Mouse (Mus musculus): ENCODE data around the gene Ace.

Gene Ace

GRCm38 (mm10) chr11:105944770-105945672 lies 22.7 kb upstream of the Ace start:
- in situ Hi-C loops (cut with MboI, MseI): loop anchor here in 1 of 2 experiments (5.0 to 10.0 kb wide), 2 partner anchors 227 to 380 kb away; no protein-coding TSS in a partner anchor

GRCm38 (mm10) chr11:105946694-105947154 lies 21.0 kb upstream of the Ace start:
- in situ Hi-C loops (cut with MboI, MseI): loop anchor here in 1 of 2 experiments (5.0 to 10.0 kb wide), 2 partner anchors 226 to 378 kb away; no protein-coding TSS in a partner anchor

- in situ Hi-C loops (cut with MboI, MseI): loop anchor here in 1 of 2 experiments (5.0 to 10.0 kb wide), 2 partner anchors 224 to 377 kb away; no protein-coding TSS in a partner anchor
These were observed 19.5 kb upstream of the Ace start for GRCm38 (mm10) chr11:105948255-105948654.

GRCm38 (mm10) chr11:105950519-105950918 lies 17.2 kb upstream of the Ace start:
- in situ Hi-C loops (cut with MboI, MseI): loop anchor here in 1 of 2 experiments (10.0 kb wide), 1 partner anchor 614 kb away; no protein-coding TSS in a partner anchor

GRCm38 (mm10) chr11:105951601-105952044 lies 16.1 kb upstream of the Ace start:
- in situ Hi-C loops (cut with MboI, MseI): loop anchor here in 1 of 2 experiments (10.0 kb wide), 1 partner anchor 613 kb away; no protein-coding TSS in a partner anchor

- in situ Hi-C loops (cut with MboI, MseI): loop anchor here in 1 of 2 experiments (10.0 kb wide), 1 partner anchor 613 kb away; no protein-coding TSS in a partner anchor
These were observed 15.6 kb upstream of the Ace start for GRCm38 (mm10) chr11:105952111-105952510.

- in situ Hi-C loops (cut with MboI, MseI): loop anchor here in 1 of 2 experiments (10.0 kb wide), 1 partner anchor 612 kb away; no protein-coding TSS in a partner anchor
These were observed 14.8 kb upstream of the Ace start, which contains the start of gene Cyb561 for GRCm38 (mm10) chr11:105952911-105953386. TSS of gene Cyb561 (minus strand) at chr11:105953336.

GRCm38 (mm10) chr11:105953402-105953801 lies 14.3 kb upstream of the Ace start:
- in situ Hi-C loops (cut with MboI, MseI): loop anchor here in 1 of 2 experiments (10.0 kb wide), 1 partner anchor 611 kb away; no protein-coding TSS in a partner anchor

GRCm38 (mm10) chr11:105955815-105956430 lies 11.8 kb upstream of the Ace start:
- in situ Hi-C loops (cut with MboI, MseI): loop anchor here in 1 of 2 experiments (10.0 kb wide), 1 partner anchor 609 kb away; no protein-coding TSS in a partner anchor

GRCm38 (mm10) chr11:105957501-105957900 lies 10.2 kb upstream of the Ace start:
- in situ Hi-C loops (cut with MboI, MseI): loop anchor here in 1 of 2 experiments (10.0 kb wide), 1 partner anchor 607 kb away; no protein-coding TSS in a partner anchor

- in situ Hi-C loops (cut with MboI, MseI): loop anchor here in 1 of 2 experiments (10.0 kb wide), 1 partner anchor 606 kb away; no protein-coding TSS in a partner anchor
These were observed 9.2 kb upstream of the Ace start for GRCm38 (mm10) chr11:105958566-105958965.

GRCm38 (mm10) chr11:105959355-105959754 lies 8.4 kb upstream of the Ace start:
- in situ Hi-C loops (cut with MboI, MseI): loop anchor here in 1 of 2 experiments (10.0 kb wide), 1 partner anchor 605 kb away; no protein-coding TSS in a partner anchor

GRCm38 (mm10) chr11:105964691-105965090 lies 3.1 kb upstream of the Ace start:
- in situ Hi-C loops (cut with MboI, MseI): no loop called here

- in situ Hi-C loops (cut with MboI, MseI): no loop called here
These were observed 1.5 kb upstream of the Ace start for GRCm38 (mm10) chr11:105966288-105966687.

GRCm38 (mm10) chr11:105968948-105969347 lies 1.2 kb downstream of the Ace start:
- in situ Hi-C loops (cut with MboI, MseI): no loop called here

- in situ Hi-C loops (cut with MboI, MseI): no loop called here
These were observed 1.8 kb downstream of the Ace start for GRCm38 (mm10) chr11:105969516-105969915.

- in situ Hi-C loops (cut with MboI, MseI): no loop called here
These were observed 6.8 kb downstream of the Ace start for GRCm38 (mm10) chr11:105974593-105974992.

- in situ Hi-C loops (cut with MboI, MseI): no loop called here
These were observed 7.3 kb downstream of the Ace start for GRCm38 (mm10) chr11:105975050-105975449.

GRCm38 (mm10) chr11:105975636-105976035 lies 7.9 kb downstream of the Ace start:
- in situ Hi-C loops (cut with MboI, MseI): no loop called here

GRCm38 (mm10) chr11:105978232-105978631 lies 10.5 kb downstream of the Ace start:
- in situ Hi-C loops (cut with MboI, MseI): no loop called here

GRCm38 (mm10) chr11:105978634-105979033 lies 10.9 kb downstream of the Ace start:
- in situ Hi-C loops (cut with MboI, MseI): no loop called here
